Mouse (Mus musculus) Patski (cell line): ENCODE measurements around the gene Rcbtb1. TPM values are rescaled to one million over a fixed set of nuclear protein-coding genes. Genes with fewer than 3 reads are reported as not detected.
A peak's percentile ranks its signal among the peaks of the same experiment; 100 is the strongest.

ENCODE experiments used
- ATAC-seq: fragments of 100-300 bp; one replicate; pipeline ENCODE4 v1.8.0; 2021
- CTCF ChIA-PET: fragments of 350-600 bp; sonication (Branson Sonifier 250); formaldehyde crosslinking; loops from one replicate; lab custom pipeline; 2022; ENCODE audit warnings: inconsistent platforms; lab: Charles Lee
- POLR2A ChIA-PET: fragments of 350-600 bp; sonication (Branson Sonifier 250); formaldehyde crosslinking; loops from one replicate; lab custom pipeline; 2022; ENCODE audit warnings: antibody characterized with exemption, inconsistent platforms; lab: Charles Lee
- DNase-seq: peaks from one replicate; pipeline ENCODE4 v3.0.0-alpha.2; 2011; ENCODE audit warnings: low read depth, low spot score
- H3K27me3 ChIP-seq: fragments of 371-371 bp; one replicate; pipeline ENCODE4 v1.5.1; 2021
- CTCF ChIP-seq: fragments of 100-300 bp; IDR thresholded peaks from one replicate; pipeline ENCODE4 v1.5.1; 2021
- in situ Hi-C: fragments of 300-500 bp; cut with MboI; formaldehyde crosslinking; loops from 3 replicates; pipeline ENCODE4 v1.11.1; 2018; ENCODE audit warnings: low pct_unique_long_range_greater_than_20kb, mixed read lengths
- polyA plus RNA-seq: library from polyadenylated mRNA; unstranded; gene quantifications from one replicate; pipeline ENCODE4 v1.2.3, GENCODE M21; 2021

Gene Rcbtb1
- polyA plus RNA-seq, result 29.5 TPM

- ChIA-PET POLR2A (interaction anchor here (0.9 kb wide), 1 partner anchor 21 kb away, joined by 4 read pairs; no protein-coding TSS in a partner anchor), CTCF (interaction anchor here (0.9 kb wide), 1 partner anchor 353 kb away, joined by 3 read pairs; no protein-coding TSS in a partner anchor)
- ATAC-seq (peak; percentile 94), DNase-seq (peak; percentile 41)
- in situ Hi-C loops, result loop anchor here (25.0 kb wide), 1 partner anchor 361 kb away; no protein-coding TSS in a partner anchor
- peak; percentile 73 for TF ChIP-seq CTCF
- peaks cover 16% of the 10 kb centered on the region for H3K27me3 ChIP-seq
These were observed at the start of gene Rcbtb1 for GRCm38 (mm10) chr14:59200711-59201603. Gene Rcbtb1, plus strand, starts transcription at chr14:59201209.

DNA sequence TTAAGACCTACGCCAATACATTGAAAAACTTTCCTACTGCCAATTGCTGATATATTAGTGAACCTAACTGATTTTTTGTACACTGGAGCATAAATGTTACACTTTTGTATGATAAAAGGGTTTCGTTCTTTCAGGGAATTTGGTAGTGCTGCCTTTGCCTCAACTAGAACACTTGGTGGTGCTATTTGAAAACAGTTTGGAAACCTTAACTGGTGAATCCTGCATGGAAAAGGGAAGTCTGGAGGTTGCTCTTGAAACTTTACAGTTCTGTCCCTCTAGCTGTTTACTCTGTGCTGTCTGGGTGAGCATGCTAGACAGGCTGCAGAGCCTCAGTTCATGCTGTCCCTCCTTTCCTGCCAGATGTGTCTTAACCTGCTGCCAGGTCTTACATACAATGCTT, 45.4 kb upstream of the Rcbtb1 start:
- ATAC-seq, result peak; percentile 47
- POLR2A ChIA-PET, result no interaction called here
- in situ Hi-C loops, result no loop called here

DNA sequence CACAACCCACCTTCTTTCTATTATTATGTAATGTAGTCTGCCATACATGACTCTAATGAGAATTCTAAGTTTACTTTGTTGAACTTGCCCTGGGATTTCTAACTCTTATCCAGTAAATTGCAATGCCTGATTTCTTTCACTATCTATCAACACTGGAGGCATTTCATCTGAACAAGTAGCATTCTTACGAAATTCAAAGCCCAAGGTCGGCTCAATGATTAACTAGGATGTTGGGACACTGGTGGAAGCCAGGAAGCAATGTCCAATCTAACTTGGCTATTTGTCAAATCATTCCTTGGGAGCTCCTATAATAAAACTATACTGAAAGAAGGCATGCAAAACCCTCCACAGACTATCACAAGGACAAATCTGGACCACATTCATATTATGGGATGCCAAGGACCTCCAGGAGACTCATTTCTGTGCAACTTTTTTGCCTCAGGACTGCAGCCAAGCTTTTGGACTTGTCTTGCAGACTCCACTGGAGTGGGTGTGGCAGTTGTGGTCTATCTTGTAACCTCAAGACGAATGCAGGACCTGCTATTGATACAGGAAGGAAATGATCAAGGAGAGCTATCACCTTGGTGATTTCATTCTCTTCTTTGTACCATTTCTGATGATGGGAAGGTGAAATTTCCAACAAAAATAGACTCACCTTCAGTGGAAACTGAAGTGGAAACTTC, 43.9 kb upstream of the Rcbtb1 start:
- CTCF ChIA-PET, result no interaction called here
- no peak for DNase-seq
- peaks cover 37% of the 10 kb centered on the region for H3K27me3 ChIP-seq
- no peak for ATAC-seq
- in situ Hi-C loops, result no loop called here
- TF ChIP-seq CTCF, result no peak
- POLR2A ChIA-PET, result no interaction called here

More for the DNA sequence above, 45.4 kb upstream of the Rcbtb1 start:
- CTCF ChIA-PET, result interaction anchor here (1.3 to 1.4 kb wide), 2 partner anchors 10 to 401 kb away, joined by 3 read pairs; no protein-coding TSS in a partner anchor
- H3K27me3 ChIP-seq, result peaks cover 40% of the 10 kb centered on the region
- DNase-seq, result no peak
- TF ChIP-seq CTCF, result peak; percentile 46

- H3K27me3 ChIP-seq, result peaks cover 32% of the 10 kb centered on the region
- POLR2A ChIA-PET, result no interaction called here
- DNase-seq (no peak), ATAC-seq (no peak)
- in situ Hi-C loops, result no loop called here
- CTCF ChIA-PET, result no interaction called here
- no peak for TF ChIP-seq CTCF
These were observed 22.4 kb upstream of the Rcbtb1 start, which contains the start of gene Gm5142 for GRCm38 (mm10) chr14:59178649-59179048. Gene Gm5142, minus strand, starts transcription at chr14:59178749.

GRCm38 (mm10) chr14:59182732-59183131, 18.3 kb upstream of the Rcbtb1 start:
- ChIA-PET CTCF (no interaction called here), POLR2A (no interaction called here)
- H3K27me3 ChIP-seq, result peaks cover 41% of the 10 kb centered on the region
- TF ChIP-seq CTCF, result no peak
- no peak for DNase-seq
- in situ Hi-C loops, result no loop called here
- ATAC-seq, result no peak

GRCm38 (mm10) chr14:59185514-59185913, 15.5 kb upstream of the Rcbtb1 start:
- peaks cover 26% of the 10 kb centered on the region for H3K27me3 ChIP-seq
- POLR2A ChIA-PET, result no interaction called here
- DNase-seq, result no peak
- ATAC-seq, result no peak
- CTCF ChIA-PET, result no interaction called here
- no peak for TF ChIP-seq CTCF
- in situ Hi-C loops, result no loop called here

DNA sequence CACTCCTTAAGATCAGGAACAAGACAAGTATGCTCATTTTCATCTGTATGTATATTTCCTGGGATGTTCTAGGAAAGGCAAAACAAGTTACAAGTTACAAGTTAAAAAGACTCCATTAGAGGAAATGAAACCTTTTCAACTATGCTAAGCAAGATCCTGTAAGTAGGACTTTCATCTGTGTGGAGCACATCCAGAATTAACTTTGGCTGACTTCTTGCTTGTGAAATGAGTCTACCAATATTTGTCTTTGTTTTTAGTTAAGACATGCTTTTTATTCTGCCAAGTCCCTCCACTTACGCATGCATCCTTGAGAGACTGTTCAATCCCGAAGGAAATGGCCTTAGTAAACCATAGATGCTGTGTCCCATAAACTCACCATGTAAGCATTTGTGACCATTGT, 14.9 kb upstream of the Rcbtb1 start:
- ChIA-PET CTCF (no interaction called here), POLR2A (interaction anchor here (0.8 kb wide), 1 partner anchor 12 kb away, joined by 3 read pairs; no protein-coding TSS in a partner anchor)
- DNase-seq (no peak), ATAC-seq (no peak)
- no peak for TF ChIP-seq CTCF
- H3K27me3 ChIP-seq, result peaks cover 22% of the 10 kb centered on the region
- in situ Hi-C loops, result no loop called here

GRCm38 (mm10) chr14:59201604-59202215, 701 bp downstream of the Rcbtb1 start:
- no peak for DNase-seq
- in situ Hi-C loops, result loop anchor here (25.0 kb wide), 1 partner anchor 361 kb away; no protein-coding TSS in a partner anchor
- no peak for ATAC-seq
- ChIA-PET CTCF (interaction anchor here (0.7 to 0.9 kb wide), 2 partner anchors 47 to 352 kb away, joined by 3 read pairs; no protein-coding TSS in a partner anchor), POLR2A (interaction anchor here (0.9 kb wide), 1 partner anchor 20 kb away, joined by 4 read pairs; no protein-coding TSS in a partner anchor)
- no peak for TF ChIP-seq CTCF
- H3K27me3 ChIP-seq, result peaks cover 8% of the 10 kb centered on the region

DNA sequence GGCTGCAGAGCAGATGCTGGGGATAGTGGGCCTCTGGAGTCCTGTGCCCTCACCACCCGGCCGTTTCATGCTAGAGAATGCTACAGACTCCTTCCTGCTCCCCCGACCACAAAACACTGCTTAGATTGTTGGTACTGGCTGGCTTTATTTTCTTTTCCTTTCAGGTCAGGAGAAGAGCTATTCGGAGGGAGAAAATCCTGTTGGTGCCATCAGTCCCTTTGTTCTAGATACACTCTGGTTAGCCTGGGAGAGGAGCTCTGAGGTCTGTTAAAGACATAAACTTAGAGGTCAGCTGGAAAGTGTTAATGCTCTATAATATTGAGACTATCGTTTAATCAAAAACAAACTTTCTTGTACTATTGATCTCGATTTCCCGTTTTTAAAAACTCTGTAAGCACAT, 4.5 kb downstream of the Rcbtb1 start:
- ATAC-seq, result no peak
- in situ Hi-C loops, result loop anchor here (25.0 kb wide), 1 partner anchor 357 kb away; no protein-coding TSS in a partner anchor
- TF ChIP-seq CTCF, result no peak
- no peak for DNase-seq
- POLR2A ChIA-PET, result no interaction called here
- H3K27me3 ChIP-seq, result no peaks in the 10 kb centered on the region
- CTCF ChIA-PET, result no interaction called here
